32 mouse cellular contexts compared by ENCODE assay signal in the genomic region with DNA sequence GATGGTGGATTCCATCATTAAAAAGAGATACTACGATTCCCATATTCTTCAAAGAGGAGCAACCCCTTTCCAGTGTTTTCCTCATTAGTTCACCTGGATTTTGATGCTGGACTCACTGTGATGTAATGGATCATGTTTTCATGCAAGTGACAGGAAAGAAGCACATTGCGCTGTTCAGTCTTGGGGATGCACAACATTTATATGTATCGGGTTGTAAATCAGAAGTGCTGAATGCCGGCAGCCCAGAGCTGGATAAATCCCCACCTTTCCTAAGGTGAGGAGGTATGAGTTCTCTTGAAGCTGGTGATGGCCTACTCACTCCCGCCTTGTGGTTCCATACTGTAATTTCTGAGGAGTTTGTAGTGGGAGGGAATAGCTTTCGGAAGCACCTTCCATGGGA.
"Had no signal": no experiment of that assay in that cellular context is flagged by ENCODE, and none has a peak within 500 bp of the region (broad histone marks: within the 10 kb centered on the region; RNA-seq: fewer than 3 reads in every experiment).

No protein-coding gene starts in this region.

- H3K36me3 ChIP-seq: limb, embryonic 10.5 days; limb, embryonic 12.5 days; limb, embryonic 13.5 days; limb, embryonic 15.5 days; liver, embryonic 12.5 days; liver, embryonic 13.5 days; liver, embryonic 15.5 days; lung, embryonic 15.5 days; midbrain, embryonic 10.5 days; midbrain, embryonic 12.5 days; midbrain, embryonic 13.5 days; midbrain, embryonic 15.5 days; neural tube, embryonic 12.5 days had no signal

- DNase-seq: left cerebral cortex, postnatal 4 days; liver; liver, embryonic 13.5 days; liver, postnatal 0 days; lung, adult 18-20 months; lung, adult 2 months; lung, embryonic 14.5 days; lung, postnatal 10 days; lung, postnatal 14 days; lung, postnatal 36 days; lung, postnatal 4 days; midbrain, embryonic 14.5 days had no signal

- H3K9ac ChIP-seq: limb, embryonic 12.5 days; limb, embryonic 13.5 days; limb, embryonic 15.5 days; liver, embryonic 12.5 days; liver, embryonic 13.5 days; liver, embryonic 14.5 days; liver, embryonic 15.5 days; liver, postnatal 0 days; lung, embryonic 14.5 days; lung, embryonic 15.5 days; midbrain, embryonic 12.5 days; midbrain, embryonic 13.5 days; midbrain, embryonic 15.5 days; neural tube, embryonic 12.5 days had no signal

- ATAC-seq: liver, postnatal 0 days; lung, postnatal 0 days; midbrain, embryonic 13.5 days; midbrain, embryonic 15.5 days; midbrain, embryonic 16.5 days had no signal

- H3K9me3 ChIP-seq: limb, embryonic 10.5 days; limb, embryonic 12.5 days; limb, embryonic 15.5 days; liver, embryonic 12.5 days; liver, embryonic 13.5 days; liver, embryonic 15.5 days; lung, embryonic 15.5 days; midbrain, embryonic 12.5 days; midbrain, embryonic 15.5 days; neural tube, embryonic 12.5 days had no signal

- H3K4me2 ChIP-seq: limb, embryonic 12.5 days; limb, embryonic 13.5 days; limb, embryonic 15.5 days; liver, embryonic 11.5 days; liver, embryonic 12.5 days; liver, embryonic 13.5 days; liver, embryonic 15.5 days; lung, embryonic 14.5 days; lung, embryonic 15.5 days; midbrain, embryonic 11.5 days; midbrain, embryonic 12.5 days; midbrain, embryonic 13.5 days; midbrain, embryonic 15.5 days; neural tube, embryonic 12.5 days had no signal

- H3K27ac ChIP-seq: limb, embryonic 10.5 days; limb, embryonic 12.5 days; limb, embryonic 13.5 days; limb, embryonic 15.5 days; liver, embryonic 12.5 days; liver, embryonic 13.5 days; liver, embryonic 14.5 days; liver, embryonic 15.5 days; lung, embryonic 15.5 days; macrophage; midbrain, embryonic 10.5 days; midbrain, embryonic 12.5 days; midbrain, embryonic 13.5 days; midbrain, embryonic 15.5 days; neural tube, embryonic 12.5 days had no signal

- H3K4me1 ChIP-seq: limb, embryonic 10.5 days; limb, embryonic 12.5 days; limb, embryonic 13.5 days; limb, embryonic 15.5 days; liver, embryonic 15.5 days; midbrain, embryonic 10.5 days; midbrain, embryonic 12.5 days; midbrain, embryonic 13.5 days; midbrain, embryonic 15.5 days; neural tube, embryonic 12.5 days had no signal

- H3K4me3 ChIP-seq: limb, embryonic 10.5 days; limb, embryonic 12.5 days; limb, embryonic 13.5 days; limb, embryonic 15.5 days; liver, embryonic 12.5 days; liver, embryonic 13.5 days; liver, embryonic 15.5 days; lung, embryonic 15.5 days; megakaryocyte, embryonic 14.5 days; midbrain, embryonic 10.5 days; midbrain, embryonic 12.5 days; midbrain, embryonic 13.5 days; midbrain, embryonic 15.5 days; myocyte; neural tube, embryonic 12.5 days had no signal

- H3K27me3 ChIP-seq: limb, embryonic 12.5 days; limb, embryonic 13.5 days; limb, embryonic 15.5 days; liver, embryonic 12.5 days; liver, embryonic 13.5 days; liver, embryonic 15.5 days; lung, embryonic 15.5 days; midbrain, embryonic 12.5 days; midbrain, embryonic 13.5 days; midbrain, embryonic 15.5 days; neural tube, embryonic 12.5 days had no signal
